Comparison of ENCODE assay signal across 8 mouse cellular contexts in the genomic region with DNA sequence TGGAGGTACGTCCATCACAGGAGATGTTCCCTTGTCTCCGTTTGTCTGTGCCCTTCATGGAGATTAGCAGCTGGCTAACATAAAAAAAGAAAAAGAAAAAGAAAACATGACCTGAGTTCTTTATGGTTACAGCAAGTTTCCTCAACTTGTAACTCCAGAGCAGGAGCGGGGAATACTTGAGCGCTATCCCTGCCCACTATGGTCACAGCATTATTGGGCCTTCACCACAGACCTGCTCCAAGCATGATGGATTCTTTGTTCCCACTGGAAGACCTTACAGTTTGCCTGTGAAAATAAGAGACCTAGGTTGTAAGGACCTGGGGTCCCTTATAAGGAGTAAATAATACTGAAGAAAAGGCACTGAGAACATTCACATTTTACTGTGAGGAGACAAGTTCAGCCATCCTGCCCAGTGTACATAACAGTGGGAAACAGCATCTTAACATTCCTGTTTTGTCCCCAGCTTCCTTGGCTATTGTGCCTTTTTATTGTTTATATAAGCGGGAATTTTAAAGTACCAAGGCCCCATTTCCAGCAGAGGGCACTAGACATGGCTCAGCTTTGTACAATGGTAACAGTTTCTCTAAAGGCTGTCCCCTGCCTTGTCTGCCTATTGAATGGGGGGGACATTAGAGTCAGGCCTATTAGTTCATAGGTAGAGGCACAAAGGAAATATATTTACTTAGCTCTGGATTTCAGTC. TPM values are rescaled to one million over a fixed set of nuclear protein-coding genes. Genes with fewer than 3 reads are reported as not detected.
DNase-seq lines count a peak whose midpoint lies in the region; ATAC-seq and TF ChIP-seq lines count a peak whose summit lies in the region.

No protein-coding gene starts in this region.

- no peak for TF ChIP-seq EP300 in liver, postnatal 0 days (IDR thresholded peaks at IDR 0.05; ENCODE audit: low read depth)

- H3K9ac ChIP-seq in hindbrain, embryonic 14.5 days, result peak overlapping the region; percentile 98; the same call in 1 of the 2 replicates
- peak overlapping the region; percentile 94; the same call in 1 of the 2 replicates for H3K9ac ChIP-seq in liver, postnatal 0 days (replicated peaks)

- WGBS in thymus, adult 2 months, result 93% methylated on average over 5 of the region's 5 CpGs
- WGBS in hindbrain, embryonic 14.5 days, result 72% methylated on average over 5 of the region's 5 CpGs
- 81% methylated on average over 5 of the region's 5 CpGs for WGBS in liver, postnatal 0 days (ENCODE audit: insufficient replicate concordance)

- H3K4me3 ChIP-seq in thymus, adult 2 months (ENCODE audit: control insufficient read depth, insufficient read depth, low read length), result no peak overlapping the region
- no peak overlapping the region for H3K4me3 ChIP-seq in hindbrain, embryonic 14.5 days (replicated peaks; ENCODE audit: low read length)
- H3K4me3 ChIP-seq in liver, postnatal 0 days (ENCODE audit: low read depth, low read length), result no peak overlapping the region

- no peak for ATAC-seq in CD4-positive, CD25-positive, alpha-beta regulatory T cell, adult 4 months
- no peak for ATAC-seq in hindbrain, embryonic 14.5 days (ENCODE audit: low FRiP score)
- ATAC-seq in liver, postnatal 0 days, result no peak

- no peaks in the 10 kb centered on the region for H3K27me3 ChIP-seq in thymus, adult 2 months (ENCODE audit: control insufficient read depth, insufficient read depth, low read length)
- H3K27me3 ChIP-seq in hindbrain, embryonic 14.5 days (ENCODE audit: control insufficient read depth, insufficient read depth, low read length), result no peaks in the 10 kb centered on the region
- no peaks in the 10 kb centered on the region for H3K27me3 ChIP-seq in liver, postnatal 0 days (ENCODE audit: insufficient read depth, low read length)
- no peaks in the 10 kb centered on the region for H3K27me3 ChIP-seq in splenic B cell, adult 2 months (ENCODE audit: control insufficient read depth, insufficient read depth, low read length, poor library complexity, severe bottlenecking)

- TF ChIP-seq POLR2A in thymus, adult 2 months (IDR thresholded peaks at IDR 0.05; ENCODE audit: control insufficient read depth, extremely low read depth, insufficient read depth, low read length, poor library complexity), result no peak

- H3K4me1 ChIP-seq in thymus, adult 2 months (replicated peaks; ENCODE audit: control insufficient read depth, insufficient read depth, low read length), result peaks cover 6% of the 10 kb centered on the region
- peaks cover 33% of the 10 kb centered on the region for H3K4me1 ChIP-seq in hindbrain, embryonic 14.5 days (replicated peaks; ENCODE audit: control insufficient read depth, insufficient read depth, low read length)
- H3K4me1 ChIP-seq in liver, postnatal 0 days (ENCODE audit: insufficient read depth), result peaks cover 39% of the 10 kb centered on the region

- H3K27ac ChIP-seq in thymus, adult 2 months (ENCODE audit: control insufficient read depth, insufficient read depth, low read length), result no peak overlapping the region
- peak overlapping the region; percentile 99 for H3K27ac ChIP-seq in hindbrain, embryonic 14.5 days
- peak overlapping the region; percentile 100 for H3K27ac ChIP-seq in liver, postnatal 0 days (ENCODE audit: low read depth)

- peaks cover 41% of the 10 kb centered on the region for H3K36me3 ChIP-seq in thymus, adult 2 months (ENCODE audit: control insufficient read depth, insufficient read depth, low read length)
- H3K36me3 ChIP-seq in hindbrain, embryonic 14.5 days (replicated peaks; ENCODE audit: control insufficient read depth, insufficient read depth), result peaks cover 35% of the 10 kb centered on the region
- H3K36me3 ChIP-seq in liver, postnatal 0 days (replicated peaks; ENCODE audit: insufficient read depth, low read length), result peaks cover 44% of the 10 kb centered on the region
- peaks cover 19% of the 10 kb centered on the region; the same call in 1 of the 2 replicates for H3K36me3 ChIP-seq in splenic B cell, adult 2 months (ENCODE audit: control insufficient read depth, insufficient read depth, low read length, poor library complexity, severe bottlenecking)

- no peak for TF ChIP-seq CTCF in thymus, adult 2 months (IDR thresholded peaks at IDR 0.05; ENCODE audit: borderline replicate concordance, control insufficient read depth, extremely low read depth, insufficient read depth, low read length, poor library complexity)
- peak; percentile 78 for TF ChIP-seq CTCF in liver, postnatal 0 days (IDR thresholded peaks at IDR 0.05; ENCODE audit: low read depth)

- no peaks in the 10 kb centered on the region for H3K9me3 ChIP-seq in hindbrain, embryonic 14.5 days (ENCODE audit: control insufficient read depth, low read length)
- H3K9me3 ChIP-seq in liver, postnatal 0 days (ENCODE audit: low read length), result no peaks in the 10 kb centered on the region

- peak; percentile 57 for DNase-seq in CD4-positive, CD25-positive, alpha-beta regulatory T cell, adult 2 months (ENCODE audit: low read depth, low spot score)
- DNase-seq in thymus, adult 2 months, result peak; percentile 37
- no peak for DNase-seq in thymus, postnatal 36 days
- peak; percentile 72 for DNase-seq in hindbrain, embryonic 14.5 days (ENCODE audit: low spot score)
- no peak for DNase-seq in liver, postnatal 0 days
- DNase-seq in splenic B cell, adult 2 months (ENCODE audit: low read depth, low spot score), result peak; percentile 54
- DNase-seq in ovary, postnatal 10 days (ENCODE audit: low spot score), result no peak

- peak overlapping the region; percentile 97 for H3K4me2 ChIP-seq in hindbrain, embryonic 14.5 days (replicated peaks)
- peak overlapping the region; percentile 76 for H3K4me2 ChIP-seq in liver, postnatal 0 days (ENCODE audit: low read depth, low read length)

RNA-seq across cellular contexts. Expression of gene Ppp1r10, which starts 4.8 kb away (rescaled TPM):
- 10 to 100 TPM; 44.9 to 53.5 TPM for polyA plus RNA-seq in CD4-positive, CD25-positive, alpha-beta regulatory T cell, adult 4 months (2017; shearing (Covaris generic))
- polyA plus RNA-seq in thymus, adult 2 months (2012; rRNA removed), result 63.0 and 65.6 TPM in 2 replicates
- 34.8 and 37.9 TPM in 2 replicates for polyA plus RNA-seq in hindbrain, embryonic 14.5 days (2014; fragmentation: Nextera tagmentation; extraction: Ambion mirVana)
- polyA plus RNA-seq in liver, postnatal 0 days (2015; fragmentation: Nextera tagmentation; extraction: Ambion mirVana), result 10.0 and 15.9 TPM in 2 replicates

RNA-seq across cellular contexts. Expression of gene Mrps18b, which starts 4.8 kb away (rescaled TPM):
- polyA plus RNA-seq in CD4-positive, CD25-positive, alpha-beta regulatory T cell, adult 4 months (2017; shearing (Covaris generic)), result 10 to 100 TPM; 59.8 to 82.8 TPM
- polyA plus RNA-seq in thymus, adult 2 months (2012; rRNA removed), result 67.6 and 69.7 TPM in 2 replicates
- polyA plus RNA-seq in hindbrain, embryonic 14.5 days (2014; fragmentation: Nextera tagmentation; extraction: Ambion mirVana), result 61.4 and 63.6 TPM in 2 replicates
- polyA plus RNA-seq in liver, postnatal 0 days (2015; fragmentation: Nextera tagmentation; extraction: Ambion mirVana), result 81.2 and 82.4 TPM in 2 replicates

RNA-seq across cellular contexts. Expression of gene Atat1, which starts 11.1 kb away (rescaled TPM):
- 10 to 100 TPM; 10.3 to 16.9 TPM for polyA plus RNA-seq in CD4-positive, CD25-positive, alpha-beta regulatory T cell, adult 4 months (2017; shearing (Covaris generic))
- polyA plus RNA-seq in thymus, adult 2 months (2012; rRNA removed), result 63.9 and 64.9 TPM in 2 replicates
- 387 and 408 TPM in 2 replicates for polyA plus RNA-seq in hindbrain, embryonic 14.5 days (2014; fragmentation: Nextera tagmentation; extraction: Ambion mirVana)
- polyA plus RNA-seq in liver, postnatal 0 days (2015; fragmentation: Nextera tagmentation; extraction: Ambion mirVana), result 3.4 and 4.8 TPM in 2 replicates

RNA-seq across cellular contexts. Expression of gene 2310061I04Rik, which starts 23.8 kb away (rescaled TPM):
- 10 to 100 TPM; 12.6 to 15.3 TPM for polyA plus RNA-seq in CD4-positive, CD25-positive, alpha-beta regulatory T cell, adult 4 months (2017; shearing (Covaris generic))
- polyA plus RNA-seq in thymus, adult 2 months (2012; rRNA removed), result 73.4 and 86.8 TPM in 2 replicates
- 55.3 and 57.5 TPM in 2 replicates for polyA plus RNA-seq in hindbrain, embryonic 14.5 days (2014; fragmentation: Nextera tagmentation; extraction: Ambion mirVana)
- 15.6 and 16.9 TPM in 2 replicates for polyA plus RNA-seq in liver, postnatal 0 days (2015; fragmentation: Nextera tagmentation; extraction: Ambion mirVana)

RNA-seq across cellular contexts. Expression of gene Dhx16, which starts 41.4 kb away (rescaled TPM):
- polyA plus RNA-seq in CD4-positive, CD25-positive, alpha-beta regulatory T cell, adult 4 months (2017; shearing (Covaris generic)), result 10 to 100 TPM; 13.4 to 39.3 TPM
- polyA plus RNA-seq in thymus, adult 2 months (2012; rRNA removed), result 174 and 182 TPM in 2 replicates
- 25.8 and 29.0 TPM in 2 replicates for polyA plus RNA-seq in hindbrain, embryonic 14.5 days (2014; fragmentation: Nextera tagmentation; extraction: Ambion mirVana)
- polyA plus RNA-seq in liver, postnatal 0 days (2015; fragmentation: Nextera tagmentation; extraction: Ambion mirVana), result 14.3 and 15.6 TPM in 2 replicates

Comparison
In these comparisons a context has a peak if more than half of its experiments do, and no peak if none do; other contexts are left out.
1. DNase-seq: peak in CD4-positive, CD25-positive, alpha-beta regulatory T cell, adult 2 months (single experiment), thymus, adult 2 months (single experiment), hindbrain, embryonic 14.5 days (single experiment) and splenic B cell, adult 2 months (single experiment); none in thymus, postnatal 36 days (0 of 2), liver, postnatal 0 days (single experiment) and ovary, postnatal 10 days (single experiment).